Mouse (Mus musculus) frontal cortex, postnatal 25 days (tissue): ENCODE data around the gene Gm49383.

ENCODE experiments used
- DNase-seq, 2 experiments: peaks; one replicate each; pipeline ENCODE4 v3.0.0; 2022; ENCODE audit warnings: low spot score in 2 of 2

Gene Gm49383

GRCm38 (mm10) chr12:69196444-69197377 is at the start of gene Gm49383:
TSS of gene Gm49383 (minus strand) at chr12:69197104.
- peak; percentile 49 to 52 for DNase-seq

DNA sequence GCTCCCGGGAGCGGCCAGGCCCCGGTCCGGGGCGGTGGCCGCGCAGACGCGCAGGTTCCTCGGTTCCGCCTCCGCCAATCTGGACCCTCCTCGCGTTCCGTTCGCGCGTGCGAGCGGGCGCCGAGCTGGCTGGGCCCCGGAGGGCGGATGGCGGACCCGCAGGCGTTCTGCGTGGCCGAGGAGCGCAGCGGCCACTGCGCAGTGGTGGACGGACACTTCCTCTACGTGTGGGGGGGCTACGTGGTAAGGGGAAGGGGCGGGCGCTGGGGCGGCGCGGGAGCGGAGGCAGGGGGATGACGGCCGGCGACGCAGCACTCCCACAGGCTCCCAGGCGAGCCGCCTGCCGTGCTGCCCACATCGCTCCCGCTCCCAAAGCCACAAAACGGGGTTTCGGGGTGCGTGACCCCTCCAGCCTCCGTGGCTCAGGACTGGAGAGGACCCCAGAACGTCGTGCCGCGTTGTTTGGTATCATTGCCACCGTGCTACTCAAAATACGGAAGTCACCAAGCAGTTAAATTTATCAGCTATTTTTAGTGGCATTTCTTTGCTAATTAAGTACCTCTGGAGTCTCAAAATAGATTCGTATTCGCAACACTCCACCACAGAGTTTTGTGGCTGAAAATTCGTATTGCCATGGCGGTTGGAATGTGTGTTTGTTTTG is 45.0 kb upstream of the Gm49383 start:
- DNase-seq = peak; percentile 47 to 66

- no peak for DNase-seq
These were observed 44.5 kb upstream of the Gm49383 start for GRCm38 (mm10) chr12:69241405-69241770.

GRCm38 (mm10) chr12:69240876-69241275 is 44.0 kb upstream of the Gm49383 start, which contains the start of gene Klhdc1:
TSS of gene Klhdc1 (plus strand) at chr12:69241176.
- DNase-seq = no peak

DNA sequence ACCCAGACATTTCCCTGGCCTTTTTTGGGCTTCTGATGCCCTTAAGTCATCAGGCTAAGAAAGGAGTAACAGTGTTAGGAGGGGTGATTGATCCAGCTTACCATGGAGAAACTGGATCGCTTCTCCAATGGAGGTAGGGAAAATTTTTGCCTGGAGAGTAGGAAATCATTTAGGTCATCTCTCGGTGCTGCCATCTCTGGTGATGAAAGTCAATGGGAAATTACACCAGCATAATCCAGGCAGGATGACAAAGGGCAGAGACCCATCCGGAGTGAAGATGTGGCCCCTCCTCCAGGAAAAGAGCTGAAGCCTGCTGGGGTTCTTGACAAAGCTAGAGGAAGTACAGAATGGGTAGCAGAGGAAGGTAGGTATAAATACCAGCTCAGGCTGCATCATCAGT is 41.4 kb upstream of the Gm49383 start:
- DNase-seq = no peak

GRCm38 (mm10) chr12:69235782-69236181 is 38.9 kb upstream of the Gm49383 start:
- DNase-seq = no peak

DNA sequence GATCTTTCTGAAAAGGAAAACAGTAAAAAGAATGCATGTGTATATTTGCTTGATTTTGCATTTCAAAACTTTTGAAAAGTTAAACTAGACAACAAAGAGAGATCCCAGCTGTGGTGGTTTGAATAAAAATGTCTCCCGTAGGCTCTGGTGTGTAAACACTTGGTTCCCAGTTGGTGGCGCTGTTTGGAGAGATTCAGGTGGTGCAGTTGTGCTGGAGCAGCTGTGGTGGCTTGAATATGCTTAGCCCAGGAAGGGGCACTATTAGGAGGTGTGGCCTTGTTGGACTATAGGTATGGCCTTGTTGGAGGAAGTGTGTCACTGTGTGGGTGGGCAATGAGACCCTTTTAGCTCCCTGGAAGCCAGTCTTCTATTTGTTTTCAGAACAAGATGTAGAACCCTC is 32.3 kb upstream of the Gm49383 start:
- no peak for DNase-seq

DNA sequence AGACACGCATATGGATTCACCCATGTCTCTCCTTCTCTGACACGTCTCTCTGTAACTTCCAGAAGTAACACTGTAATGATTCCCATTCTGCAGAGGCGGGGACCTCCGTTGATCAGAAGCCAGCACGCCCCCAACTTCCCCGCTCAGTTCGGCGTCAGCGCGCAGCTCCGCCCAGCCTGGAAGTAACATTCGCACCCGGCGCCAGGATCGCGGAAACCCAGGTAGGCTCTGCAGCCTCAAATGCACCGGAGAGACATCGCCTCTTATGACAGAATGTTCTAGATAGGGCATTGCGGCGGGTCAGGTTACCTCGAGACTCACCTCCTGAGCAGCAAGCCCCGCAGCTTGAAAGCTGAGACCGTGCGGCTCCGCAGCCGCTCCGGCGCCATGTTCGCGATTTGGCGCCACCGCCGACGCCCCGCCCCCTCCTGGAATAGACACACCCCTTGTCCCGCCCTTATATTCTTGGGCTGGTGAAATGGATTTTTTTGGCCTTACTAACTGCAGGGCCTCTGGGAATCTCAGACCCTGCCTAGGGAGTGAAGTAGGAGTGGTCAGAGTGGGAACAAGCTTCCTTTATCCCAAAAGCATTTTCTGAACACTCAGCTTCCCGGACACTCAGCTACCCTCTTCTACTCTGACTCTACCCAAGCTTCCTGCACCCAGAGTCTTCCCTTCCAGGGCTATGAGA is 31.0 kb upstream of the Gm49383 start, which contains the start of gene Pole2:
Pole2 (minus strand) TSS at position 420 of the 691 bp plus-strand sequence.
- peak; percentile 58 to 72 for DNase-seq

DNA sequence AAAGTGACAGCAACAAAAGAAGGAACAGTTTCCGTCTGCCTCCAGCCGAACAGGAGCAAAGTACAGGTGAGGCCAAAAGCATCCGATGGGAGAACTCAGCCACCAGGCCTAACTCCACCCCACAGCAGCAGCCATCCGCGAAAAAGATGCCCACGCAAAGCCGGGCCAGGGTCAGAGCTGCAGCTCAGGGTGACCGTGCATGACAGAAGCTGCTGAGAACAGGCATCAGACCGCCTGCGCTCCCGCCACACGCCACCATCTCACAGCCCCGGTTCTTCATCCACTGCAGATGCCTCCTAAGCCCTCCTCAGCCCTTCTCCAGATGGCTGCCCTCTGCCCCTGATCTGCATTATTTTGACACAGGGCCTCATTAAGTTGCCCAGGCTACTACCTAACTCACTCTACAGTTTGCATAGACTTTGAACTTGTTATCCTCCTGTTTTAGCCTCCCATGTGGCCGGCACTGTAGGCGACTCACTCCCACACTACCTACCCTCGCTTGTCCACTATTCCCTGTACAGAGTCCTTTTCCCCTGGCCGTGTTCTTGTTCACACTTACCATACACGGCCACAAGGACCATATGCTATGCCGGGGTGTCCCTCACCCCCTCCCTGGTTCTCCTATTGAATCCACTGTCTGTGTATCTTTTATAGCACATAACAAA is 23.8 kb upstream of the Gm49383 start:
- no peak for DNase-seq

GRCm38 (mm10) chr12:69216587-69216986 is 19.7 kb upstream of the Gm49383 start:
- DNase-seq = no peak

GRCm38 (mm10) chr12:69215000-69215785 is 18.3 kb upstream of the Gm49383 start:
- DNase-seq = no peak

- DNase-seq = no peak
These were observed 17.5 kb upstream of the Gm49383 start for GRCm38 (mm10) chr12:69214393-69214792.

GRCm38 (mm10) chr12:69213186-69213777 is 16.4 kb upstream of the Gm49383 start:
- DNase-seq = no peak

DNA sequence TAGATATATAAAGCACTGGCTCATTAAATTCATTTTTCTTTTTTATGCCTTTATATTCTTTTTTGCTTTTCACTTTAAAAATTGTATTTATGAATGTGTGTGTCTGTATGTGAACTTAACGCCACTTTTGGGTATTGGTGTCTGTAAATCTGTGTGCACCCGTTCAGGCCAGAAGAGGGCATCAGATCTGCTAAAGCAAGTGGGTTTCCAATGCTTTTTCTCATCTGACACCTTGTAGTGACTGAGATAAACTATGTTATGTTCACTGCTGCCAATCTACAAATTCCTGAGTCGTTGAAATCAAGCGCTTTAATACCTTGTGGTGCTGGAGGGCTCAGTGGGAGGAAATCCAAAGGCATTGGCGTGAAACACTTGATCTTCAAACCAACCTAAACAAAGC is 14.2 kb upstream of the Gm49383 start:
- DNase-seq = no peak

DNA sequence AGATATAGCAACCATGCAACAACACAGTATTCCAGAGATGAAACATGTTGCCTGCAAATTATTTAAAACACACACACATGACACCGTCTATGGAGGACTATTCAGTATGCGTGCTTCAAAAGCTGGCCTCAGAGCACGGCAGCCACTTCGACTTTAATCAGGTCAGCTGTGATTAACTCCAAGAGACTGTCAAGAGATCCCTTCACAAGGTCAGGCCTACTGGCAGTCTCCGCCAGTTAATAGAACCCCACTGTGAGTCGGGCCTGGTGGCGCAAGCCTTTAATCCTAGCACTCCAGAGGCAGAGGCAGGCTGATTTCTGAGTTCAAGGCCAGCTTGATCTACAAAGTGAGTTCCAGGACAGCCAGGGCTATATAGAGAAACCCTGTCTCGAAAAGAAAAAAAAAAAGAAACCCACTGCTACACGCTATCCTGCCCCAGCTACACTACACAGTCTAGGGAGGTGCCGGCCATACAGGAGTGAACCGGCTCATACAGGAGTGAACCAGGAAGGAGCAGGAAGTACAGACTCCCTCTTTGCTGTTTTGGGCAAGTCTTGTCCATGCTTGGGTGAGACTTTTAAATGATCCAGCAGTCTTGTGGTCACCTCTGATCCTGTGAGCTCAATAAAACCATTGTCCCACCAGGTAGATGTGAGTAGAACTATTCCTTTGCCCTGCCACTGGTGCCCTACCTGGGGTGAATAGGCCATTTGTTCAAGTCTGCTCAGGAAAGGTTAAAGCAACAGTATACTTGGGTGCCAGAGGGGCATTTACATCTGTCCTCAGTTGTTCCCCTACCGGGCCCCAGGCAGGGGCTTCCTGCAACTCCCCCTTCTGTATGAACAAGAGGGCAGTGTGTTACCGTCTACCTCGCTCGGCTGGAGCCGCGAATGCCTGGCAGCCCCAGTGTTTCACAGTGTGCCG is 13.4 kb upstream of the Gm49383 start:
- no peak for DNase-seq

- no peak for DNase-seq
These were observed 11.6 kb upstream of the Gm49383 start for GRCm38 (mm10) chr12:69208520-69208919.

DNA sequence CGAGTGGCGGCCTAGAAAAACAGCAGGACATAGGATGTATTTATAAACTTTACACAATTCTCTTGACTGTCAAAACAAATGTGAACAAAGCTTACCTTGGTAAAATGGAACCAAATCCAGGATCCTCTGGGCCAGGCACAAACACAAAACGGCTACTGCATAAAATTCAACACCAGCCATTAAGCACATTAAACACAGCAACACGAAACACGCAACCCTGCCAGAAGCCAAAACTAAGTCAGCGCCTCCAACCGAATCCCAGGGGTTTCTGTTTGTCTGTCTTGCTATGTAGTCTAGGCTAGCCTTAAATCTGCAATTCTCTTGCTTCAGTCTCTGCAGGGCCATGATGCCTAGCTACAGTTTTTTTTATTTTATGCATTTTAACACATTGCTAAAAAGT is 11.0 kb upstream of the Gm49383 start:
- DNase-seq = no peak

DNA sequence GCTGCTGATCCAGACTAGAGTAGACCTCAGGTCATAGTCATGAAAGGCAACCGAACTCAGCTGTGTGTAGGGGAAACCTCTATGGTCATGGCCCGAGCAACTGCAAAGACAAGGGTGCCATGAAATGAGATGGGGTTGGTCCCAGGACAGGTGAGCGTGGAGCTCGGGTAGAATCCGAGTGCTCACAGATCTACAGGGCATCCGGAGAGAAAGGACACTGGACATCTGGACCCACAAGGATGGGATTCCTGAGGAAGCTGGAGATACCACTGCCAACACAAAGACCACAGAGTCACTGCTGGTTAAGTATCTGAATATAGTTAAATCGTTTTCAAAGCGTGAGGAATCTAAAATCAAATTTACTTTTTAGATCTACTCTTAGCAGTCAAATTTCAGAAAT is 10.5 kb upstream of the Gm49383 start:
- no peak for DNase-seq

DNA sequence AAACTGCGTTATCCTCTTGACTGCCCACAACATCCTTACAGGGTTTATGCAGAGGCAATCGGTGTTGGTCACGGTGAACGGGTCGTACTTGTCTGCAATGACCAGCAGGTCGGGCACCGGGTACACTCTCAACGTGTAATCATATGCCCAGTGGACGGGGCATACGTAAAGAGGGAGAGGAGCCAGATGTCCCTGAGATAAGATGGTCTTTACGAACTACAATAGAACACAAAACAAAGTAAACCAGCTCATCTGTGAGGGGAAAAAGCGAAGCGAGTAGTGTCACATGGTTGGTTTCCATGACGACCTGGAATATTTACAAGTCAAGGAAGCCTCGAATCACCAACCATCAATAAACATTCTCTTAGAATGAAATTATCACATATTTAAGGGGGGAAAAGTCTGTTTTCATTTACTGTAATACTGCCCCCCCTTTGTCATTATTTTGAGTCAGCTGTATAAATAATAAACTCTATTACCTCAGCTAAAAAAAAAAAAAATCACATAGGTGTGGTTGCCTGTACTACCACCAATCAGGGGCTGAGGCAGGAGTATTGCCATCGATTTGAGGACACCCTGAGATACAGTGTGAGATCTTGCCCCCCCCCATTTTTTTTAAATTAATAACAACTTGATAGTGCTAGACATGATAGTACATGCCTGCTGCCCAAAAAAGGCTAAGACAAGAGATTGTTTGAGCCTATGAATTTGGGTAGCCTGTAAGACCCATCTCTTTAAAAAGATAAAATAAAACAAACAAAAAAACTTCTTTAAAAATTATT is 7.3 kb upstream of the Gm49383 start, which contains the start of gene Gm49384:
Gm49384 (minus strand) TSS at position 216 of the 782 bp plus-strand sequence.
- DNase-seq = no peak
